In genomic region chr1:170351080-170351479, GRCm38 (mm10) we compare ENCODE assay signal across 29 mouse cellular contexts. TPM values are rescaled to one million over a fixed set of nuclear protein-coding genes. Genes with fewer than 3 reads are reported as not detected.
A peak's percentile ranks its signal among the peaks of the same experiment; 100 is the strongest.
DNase-seq lines count a peak whose midpoint lies in the region; ATAC-seq and TF ChIP-seq lines count a peak whose summit lies in the region.
"Had no signal": no experiment of that assay in that cellular context is flagged by ENCODE, and none has a peak within 500 bp of the region (broad histone marks: within the 10 kb centered on the region; RNA-seq: fewer than 3 reads in every experiment).

No protein-coding gene starts in this region.

- H3K9ac ChIP-seq in midbrain, embryonic 15.5 days: no peak overlapping the region
- no peak overlapping the region for H3K9ac ChIP-seq in midbrain, postnatal 0 days (replicated peaks; ENCODE audit: low read length, poor library complexity, severe bottlenecking)
- H3K9ac ChIP-seq: embryonic facial prominence, embryonic 13.5 days; embryonic facial prominence, embryonic 15.5 days; forebrain, embryonic 12.5 days had no signal

- H3K4me3 ChIP-seq in midbrain, embryonic 15.5 days: no peak overlapping the region
- H3K4me3 ChIP-seq in midbrain, embryonic 10.5 days: no peak overlapping the region
- no peak overlapping the region for H3K4me3 ChIP-seq in midbrain, postnatal 0 days (ENCODE audit: low read depth, low read length)
- H3K4me3 ChIP-seq: embryonic facial prominence, embryonic 13.5 days; embryonic facial prominence, embryonic 15.5 days; erythroblast, embryonic 14.5 days; forebrain, embryonic 10.5 days; forebrain, embryonic 12.5 days had no signal

- no peak overlapping the region for H3K4me2 ChIP-seq in midbrain, embryonic 15.5 days
- H3K4me2 ChIP-seq in midbrain, postnatal 0 days (ENCODE audit: low read depth, low read length, poor library complexity, severe bottlenecking): no peak overlapping the region
- H3K4me2 ChIP-seq: embryonic facial prominence, embryonic 13.5 days; embryonic facial prominence, embryonic 15.5 days; forebrain, embryonic 12.5 days had no signal

- H3K36me3 ChIP-seq in midbrain, embryonic 15.5 days (replicated peaks): no peaks in the 10 kb centered on the region
- no peaks in the 10 kb centered on the region for H3K36me3 ChIP-seq in midbrain, embryonic 10.5 days
- no peaks in the 10 kb centered on the region for H3K36me3 ChIP-seq in midbrain, postnatal 0 days (ENCODE audit: insufficient read depth, low read length)
- H3K36me3 ChIP-seq: embryonic facial prominence, embryonic 13.5 days; embryonic facial prominence, embryonic 15.5 days; forebrain, embryonic 10.5 days; forebrain, embryonic 12.5 days; G1E had no signal

- no peak overlapping the region for H3K27ac ChIP-seq in midbrain, embryonic 15.5 days
- no peak overlapping the region for H3K27ac ChIP-seq in midbrain, embryonic 10.5 days (replicated peaks)
- H3K27ac ChIP-seq in midbrain, postnatal 0 days (ENCODE audit: low read depth, low read length): no peak overlapping the region
- H3K27ac ChIP-seq: embryonic facial prominence, embryonic 13.5 days; embryonic facial prominence, embryonic 15.5 days; forebrain, embryonic 10.5 days; forebrain, embryonic 12.5 days had no signal

- DNase-seq in heart, adult 11 months: peak; percentile 69
- DNase-seq in heart, adult 8-10 months (ENCODE audit: low spot score): no peak
- no peak for DNase-seq in midbrain, embryonic 10.5 days (ENCODE audit: low spot score)
- no peak for DNase-seq in midbrain, postnatal 0 days (ENCODE audit: low spot score)
- DNase-seq: adrenal gland, adult 8-10 months; adrenal gland, postnatal 14 days; adrenal gland, postnatal 36 days; B cell, adult 2 months; cerebellum, adult 11-12 months; cerebellum, adult 2 months; cerebellum, adult 9-10 months; cerebellum, postnatal 10 days; cerebellum, postnatal 36 days; embryo, embryonic 11 days had no signal

- no peak for TF ChIP-seq CTCF in midbrain, postnatal 0 days (IDR thresholded peaks at IDR 0.05)

- no peaks in the 10 kb centered on the region for H3K4me1 ChIP-seq in midbrain, embryonic 15.5 days
- H3K4me1 ChIP-seq in midbrain, embryonic 10.5 days: no peaks in the 10 kb centered on the region
- H3K4me1 ChIP-seq in midbrain, postnatal 0 days (ENCODE audit: insufficient read depth, low read length): no peaks in the 10 kb centered on the region
- H3K4me1 ChIP-seq: embryonic facial prominence, embryonic 13.5 days; forebrain, embryonic 10.5 days; forebrain, embryonic 12.5 days had no signal

- ATAC-seq in midbrain, embryonic 15.5 days (replicated peaks): 0 out of 2 replicates have a peak, but pooled peaks have one; percentile 56
- ATAC-seq in midbrain, postnatal 0 days (ENCODE audit: low FRiP score): 0 out of 2 replicates have a peak, but pooled peaks have one; percentile 47
- ATAC-seq: activated CD4-positive, CD25-positive, alpha-beta regulatory T cell, adult 4 months; CD4-positive, CD25-positive, alpha-beta regulatory T cell, adult 4 months; forebrain, embryonic 14.5 days; forebrain, embryonic 16.5 days; Patski had no signal

- no peaks in the 10 kb centered on the region for H3K9me3 ChIP-seq in midbrain, embryonic 15.5 days
- H3K9me3 ChIP-seq in midbrain, embryonic 10.5 days (replicated peaks): no peaks in the 10 kb centered on the region
- H3K9me3 ChIP-seq in midbrain, postnatal 0 days (ENCODE audit: low read length): no peaks in the 10 kb centered on the region
- H3K9me3 ChIP-seq: embryonic facial prominence, embryonic 13.5 days; embryonic facial prominence, embryonic 15.5 days; forebrain, embryonic 10.5 days; forebrain, embryonic 12.5 days; G1E had no signal

- no peaks in the 10 kb centered on the region for H3K27me3 ChIP-seq in midbrain, embryonic 15.5 days (replicated peaks)
- no peaks in the 10 kb centered on the region for H3K27me3 ChIP-seq in midbrain, embryonic 10.5 days (ENCODE audit: low read depth, poor library complexity, severe bottlenecking)
- no peaks in the 10 kb centered on the region for H3K27me3 ChIP-seq in midbrain, postnatal 0 days (ENCODE audit: insufficient read depth, low read length)
- H3K27me3 ChIP-seq: embryonic facial prominence, embryonic 13.5 days; embryonic facial prominence, embryonic 15.5 days; forebrain, embryonic 12.5 days; Patski had no signal

RNA-seq across cellular contexts. Expression of gene Spata46, which starts 42.5 kb away (rescaled TPM):
- total RNA-seq in heart, adult 8-10 months (2022): not detected
- 1.2 and 2.0 TPM in 2 replicates for polyA plus RNA-seq in midbrain, embryonic 15.5 days (2015; fragmentation: Nextera tagmentation; extraction: Ambion mirVana)
- 0.84 and 1.4 TPM in 2 replicates for polyA plus RNA-seq in midbrain, embryonic 10.5 days (2016; fragmentation: Nextera tagmentation; extraction: Ambion mirVana)
- not detected in 2 replicates for total RNA-seq in midbrain, postnatal 0 days (2014; rRNA removed)
- 0.42 TPM in 1 of 2 replicates, not detected in the other for polyA plus RNA-seq in midbrain, postnatal 0 days (2015; fragmentation: Nextera tagmentation; extraction: Ambion mirVana)
- total RNA-seq: adrenal gland, adult 18-20 months; adrenal gland, adult 8-10 months; adrenal gland, postnatal 14 days; adrenal gland, postnatal 36 days; CH12.LX; common myeloid progenitor, adult 5-6 weeks; G1E had no signal
- polyA plus RNA-seq: activated CD4-positive, CD25-positive, alpha-beta regulatory T cell, adult 4 months; CD4-positive, CD25-positive, alpha-beta regulatory T cell, adult 4 months; cerebellum, adult 2 months; erythroblast, embryonic 14.5 days; G1E had no signal

RNA-seq across cellular contexts. Expression of gene Gm7694, which starts 44.9 kb away (rescaled TPM):
- total RNA-seq in heart, adult 8-10 months (2022): 10 to 100 TPM; 10.2 to 12.8 (median 11.7) TPM
- polyA plus RNA-seq in midbrain, embryonic 15.5 days (2015; fragmentation: Nextera tagmentation; extraction: Ambion mirVana): 1.6 TPM in 2 replicates
- polyA plus RNA-seq in midbrain, embryonic 10.5 days (2016; fragmentation: Nextera tagmentation; extraction: Ambion mirVana): 2.7 and 3.1 TPM in 2 replicates
- 1.8 and 2.2 TPM in 2 replicates for total RNA-seq in midbrain, postnatal 0 days (2014; rRNA removed)
- 0.72 and 0.79 TPM in 2 replicates for polyA plus RNA-seq in midbrain, postnatal 0 days (2015; fragmentation: Nextera tagmentation; extraction: Ambion mirVana)
- polyA plus RNA-seq: activated CD4-positive, CD25-positive, alpha-beta regulatory T cell, adult 4 months; CD4-positive, CD25-positive, alpha-beta regulatory T cell, adult 4 months had no signal
